Mouse (Mus musculus): ENCODE data around the gene Asap2. TPM values are rescaled to one million over a fixed set of nuclear protein-coding genes. Genes with fewer than 3 reads are reported as not detected.
A peak's percentile ranks its signal among the peaks of the same experiment; 100 is the strongest.

Asap2 gene
- total RNA-seq, 2 experiments from 2014 or later, result 37.6 to 40.3 TPM

GRCm38 (mm10) chr12:21191546-21191945, 201.3 kb downstream of the Asap2 start:
- intact Hi-C loops (cut with DNase I), result no loop called here
- no peak for DNase-seq (ENCODE audit: extremely low spot score in 1 of 2, low spot score in 2 of 2)

GRCm38 (mm10) chr12:21195497-21195896, 205.2 kb downstream of the Asap2 start:
- intact Hi-C loops (cut with DNase I), result no loop called here
- no peak for DNase-seq (ENCODE audit: extremely low spot score in 1 of 2, low spot score in 2 of 2)

GRCm38 (mm10) chr12:21196420-21196819, 206.2 kb downstream of the Asap2 start:
- DNase-seq (ENCODE audit: extremely low spot score in 1 of 2, low spot score in 2 of 2), result no peak
- intact Hi-C loops (cut with DNase I), result no loop called here

DNA sequence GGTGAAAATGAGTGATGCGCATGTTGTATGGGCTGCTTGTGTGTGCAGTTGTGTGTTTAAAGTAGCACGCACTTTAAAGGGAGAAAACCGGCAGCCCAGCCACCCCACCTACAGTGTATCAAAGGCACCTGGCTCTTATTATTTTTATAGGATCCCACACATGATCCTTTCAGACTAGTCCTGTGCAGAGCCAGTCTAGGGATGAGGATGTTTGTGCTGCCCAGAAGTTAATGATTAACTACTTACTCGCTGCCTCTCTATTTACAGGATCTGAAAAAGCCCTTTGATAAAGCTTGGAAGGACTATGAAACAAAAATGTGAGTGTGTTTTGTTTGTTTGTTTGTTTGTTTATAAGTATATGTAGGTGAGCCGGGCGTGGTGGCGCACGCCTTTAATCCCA, 210.4 kb downstream of the Asap2 start:
- intact Hi-C loops (cut with DNase I), result no loop called here
- no peak for DNase-seq (ENCODE audit: extremely low spot score in 1 of 2, low spot score in 2 of 2)

DNA sequence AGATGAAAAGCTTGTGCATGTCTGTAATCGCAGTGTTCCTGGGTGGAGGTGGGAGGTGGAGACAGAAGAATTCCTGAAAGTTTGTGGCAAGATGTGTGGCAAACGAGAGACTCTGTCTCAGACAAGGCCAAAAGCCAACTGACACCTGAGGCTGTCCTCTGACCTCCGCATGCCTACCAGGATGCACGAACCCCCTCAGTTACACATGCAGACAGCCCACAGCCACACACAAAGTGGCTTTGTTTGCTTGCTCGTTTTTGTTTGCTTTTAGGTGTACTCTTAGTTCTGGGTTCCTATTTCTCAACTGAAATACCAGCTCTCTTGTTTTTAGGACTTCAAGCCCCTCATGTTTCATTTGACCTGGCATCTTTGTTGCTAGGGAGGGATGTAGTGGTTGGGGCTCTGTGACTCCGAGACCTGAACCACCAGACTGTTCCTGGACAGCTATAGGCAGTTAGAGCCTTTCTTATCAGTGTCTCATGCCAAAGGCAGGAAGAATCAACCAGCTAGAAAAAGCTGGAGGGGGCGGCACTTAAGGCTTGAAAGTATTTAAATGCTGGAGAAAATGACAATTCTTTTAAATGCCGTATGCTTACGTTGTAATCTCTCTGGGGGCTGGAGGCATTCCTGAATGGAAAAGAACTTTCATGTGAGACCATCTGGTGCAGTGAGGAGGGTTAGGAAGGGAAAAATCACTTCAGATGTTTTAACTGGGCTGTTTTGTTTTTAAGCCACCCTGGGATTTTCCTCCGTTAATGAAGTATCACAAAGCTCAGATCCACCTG, 211.4 kb downstream of the Asap2 start:
- DNase-seq (ENCODE audit: extremely low spot score in 1 of 2, low spot score in 2 of 2), result no peak
- intact Hi-C loops (cut with DNase I), result no loop called here

DNA sequence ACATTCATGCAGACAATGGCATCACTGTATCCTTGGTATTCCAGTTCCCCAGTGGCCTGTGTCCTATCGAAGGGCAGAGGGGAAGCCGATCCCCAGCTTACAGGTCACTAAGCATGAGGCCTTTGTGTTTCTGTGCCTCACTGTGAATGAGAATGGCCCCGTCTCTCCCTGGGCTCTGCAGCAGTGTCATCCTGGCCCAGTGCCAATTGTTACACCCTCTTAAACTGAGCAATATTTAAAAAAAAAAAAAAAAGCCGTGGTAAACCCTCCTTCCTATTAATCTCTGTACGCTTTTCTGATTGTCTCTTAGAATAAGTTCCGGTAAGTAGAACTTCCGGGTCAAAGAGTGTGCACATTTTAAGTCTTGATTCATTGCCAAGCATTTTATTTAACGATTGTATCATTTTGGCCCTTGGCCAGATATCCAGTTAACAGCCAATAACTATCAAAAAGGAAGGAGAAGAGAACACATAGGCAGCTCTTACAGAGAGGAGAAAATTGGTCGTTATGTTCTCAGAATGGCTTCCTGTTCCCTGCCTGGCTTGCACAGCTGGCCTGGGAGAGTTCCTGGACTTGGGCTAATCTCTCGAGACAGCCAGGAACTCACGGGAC, 214.5 kb downstream of the Asap2 start:
- DNase-seq (ENCODE audit: extremely low spot score in 1 of 2, low spot score in 2 of 2), result peak in 1 of 2 experiments; percentile 63
- intact Hi-C loops (cut with DNase I), result loop anchor here (1.0 to 5.0 kb wide), 2 partner anchors 43 to 93 kb away; no protein-coding TSS in a partner anchor

DNA sequence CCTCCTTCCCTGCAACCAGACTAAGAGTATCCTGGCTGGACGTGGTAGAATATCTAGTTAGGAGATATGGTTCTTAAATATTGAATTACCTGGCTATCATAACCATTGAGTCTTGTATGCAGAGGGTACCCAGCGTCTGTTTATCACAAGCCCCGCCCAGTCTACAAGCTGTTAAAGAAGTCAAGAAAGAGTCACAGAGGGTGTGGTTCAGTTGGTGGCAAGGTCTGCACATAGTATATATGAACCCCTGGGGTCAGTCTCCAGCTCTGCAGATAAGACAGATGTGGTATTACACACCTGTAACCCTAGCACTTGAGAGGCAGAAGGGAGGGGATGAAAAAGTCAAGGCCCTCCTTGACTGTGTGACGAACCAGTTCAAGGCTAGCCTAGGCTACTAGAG, 215.5 kb downstream of the Asap2 start:
- intact Hi-C loops (cut with DNase I), result loop anchor here (5.0 kb wide), 1 partner anchor 43 kb away; no protein-coding TSS in a partner anchor
- no peak for DNase-seq (ENCODE audit: extremely low spot score in 1 of 2, low spot score in 2 of 2)

GRCm38 (mm10) chr12:21207422-21207821, 217.2 kb downstream of the Asap2 start:
- intact Hi-C loops (cut with DNase I), result loop anchor here (5.0 kb wide), 1 partner anchor 45 kb away; no protein-coding TSS in a partner anchor
- no peak for DNase-seq (ENCODE audit: extremely low spot score in 1 of 2, low spot score in 2 of 2)

DNA sequence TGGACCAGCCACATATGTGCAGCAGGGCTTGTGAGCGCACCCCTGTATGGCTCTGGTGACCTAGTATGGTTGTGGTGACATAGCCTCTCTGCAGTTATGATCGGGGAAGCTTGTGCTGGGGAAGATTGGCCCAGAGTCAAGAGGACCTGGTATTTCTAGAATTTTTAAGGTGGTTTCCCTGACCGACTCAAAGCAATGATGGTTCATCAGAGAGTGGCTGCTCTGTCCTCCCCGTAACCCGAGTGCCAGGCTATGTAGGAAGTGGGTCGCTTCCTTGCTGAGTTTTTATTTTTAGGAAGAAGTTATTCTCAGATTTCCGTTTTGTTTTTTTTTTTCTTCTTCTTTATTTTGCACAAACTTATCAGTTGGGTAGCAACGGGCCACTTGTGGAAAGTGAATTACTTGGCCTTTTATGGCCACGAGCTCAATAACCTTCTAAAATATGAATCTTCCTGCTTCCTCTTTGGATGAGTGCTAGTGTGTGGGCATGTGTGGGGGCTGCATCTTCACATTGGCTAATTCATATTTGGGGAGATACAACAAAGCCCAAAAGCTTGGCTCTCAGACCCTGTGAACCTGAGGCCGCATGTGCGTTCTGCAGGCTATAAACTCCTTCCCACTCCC, 218.0 kb downstream of the Asap2 start:
- DNase-seq (ENCODE audit: extremely low spot score in 1 of 2, low spot score in 2 of 2), result no peak
- intact Hi-C loops (cut with DNase I), result loop anchor here (5.0 kb wide), 1 partner anchor 46 kb away; no protein-coding TSS in a partner anchor

DNA sequence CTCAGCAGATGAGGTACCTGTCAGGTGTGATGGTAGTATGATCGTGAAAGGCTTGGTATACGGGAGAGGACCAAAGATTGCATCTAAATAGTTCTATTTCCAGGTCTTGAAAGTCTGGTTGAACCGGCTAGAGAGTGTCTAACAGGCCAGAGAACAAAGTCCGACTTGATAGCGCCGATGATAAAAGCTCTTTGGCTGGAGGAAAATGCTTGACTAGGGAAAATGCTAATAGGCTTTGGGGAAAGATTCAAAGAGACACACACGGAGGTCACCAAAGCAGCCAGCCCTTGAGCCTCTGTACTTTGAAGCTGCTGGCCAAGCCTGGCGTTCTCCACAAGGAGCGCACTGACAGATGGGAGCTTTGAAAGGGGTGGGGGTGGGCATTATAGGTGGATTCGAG, 219.0 kb downstream of the Asap2 start:
- intact Hi-C loops (cut with DNase I), result loop anchor here (5.0 kb wide), 1 partner anchor 47 kb away; no protein-coding TSS in a partner anchor
- no peak for DNase-seq (ENCODE audit: extremely low spot score in 1 of 2, low spot score in 2 of 2)

DNA sequence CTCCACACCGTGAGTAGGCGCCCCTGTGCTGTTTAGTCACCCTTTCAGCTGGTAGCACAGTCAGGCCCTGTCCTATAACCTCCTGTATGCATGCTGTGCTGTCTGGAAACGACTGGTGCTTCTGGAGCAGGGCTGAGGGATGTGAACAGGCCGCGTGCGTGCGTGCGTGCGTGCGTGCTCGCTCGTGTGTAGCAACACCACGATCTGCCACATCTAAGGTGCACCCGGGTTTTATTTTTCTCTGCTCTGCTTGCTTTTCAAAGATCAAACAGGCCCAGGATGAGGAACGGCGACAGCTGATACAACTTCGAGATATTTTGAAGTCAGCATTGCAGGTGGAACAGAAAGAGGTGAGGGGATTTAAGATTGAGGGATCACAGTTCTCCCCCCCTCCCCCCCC, 222.6 kb downstream of the Asap2 start:
- intact Hi-C loops (cut with DNase I), result no loop called here

DNA sequence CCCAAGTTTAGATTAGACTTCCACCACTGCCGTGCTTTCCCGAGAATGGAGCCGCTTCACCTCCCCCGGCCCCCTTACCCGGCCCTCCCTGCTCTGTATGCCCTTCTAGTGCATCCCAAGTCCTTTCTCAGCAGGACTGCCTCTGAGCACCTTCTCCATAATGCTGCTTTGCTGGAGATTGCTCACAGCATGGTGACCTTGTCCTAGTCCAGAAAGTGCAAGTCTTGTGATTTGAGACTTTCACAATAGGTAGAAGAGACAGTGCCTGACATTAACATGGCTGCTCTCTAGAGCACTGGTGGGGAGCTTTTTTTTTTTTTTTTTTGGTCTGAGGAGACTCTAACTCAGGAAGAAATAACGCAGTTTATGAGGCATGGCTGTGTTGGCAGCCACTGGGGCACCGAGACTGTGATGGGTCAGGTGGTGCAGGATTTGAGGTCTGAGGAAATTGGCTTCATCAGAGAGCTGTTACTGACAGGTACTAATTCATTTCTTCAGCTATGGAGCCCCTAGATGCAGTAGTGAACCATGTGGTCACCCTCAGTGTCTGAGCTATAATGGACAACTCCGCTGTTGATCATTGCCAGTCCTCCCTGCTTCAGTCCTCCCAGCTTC, 224.4 kb downstream of the Asap2 start:
- intact Hi-C loops (cut with DNase I), result no loop called here

More for the DNA sequence above, 222.6 kb downstream of the Asap2 start:
- no peak for DNase-seq (ENCODE audit: extremely low spot score in 1 of 2, low spot score in 2 of 2)

GRCm38 (mm10) chr12:21217776-21218444, 227.7 kb downstream of the Asap2 start:
- intact Hi-C loops (cut with DNase I), result no loop called here
- DNase-seq (ENCODE audit: extremely low spot score in 1 of 2, low spot score in 2 of 2), result no peak

More for the DNA sequence above, 224.4 kb downstream of the Asap2 start:
- DNase-seq (ENCODE audit: extremely low spot score in 1 of 2, low spot score in 2 of 2), result no peak

GRCm38 (mm10) chr12:21220596-21220995, 230.3 kb downstream of the Asap2 start:
- intact Hi-C loops (cut with DNase I), result no loop called here
- no peak for DNase-seq (ENCODE audit: extremely low spot score in 1 of 2, low spot score in 2 of 2)

DNA sequence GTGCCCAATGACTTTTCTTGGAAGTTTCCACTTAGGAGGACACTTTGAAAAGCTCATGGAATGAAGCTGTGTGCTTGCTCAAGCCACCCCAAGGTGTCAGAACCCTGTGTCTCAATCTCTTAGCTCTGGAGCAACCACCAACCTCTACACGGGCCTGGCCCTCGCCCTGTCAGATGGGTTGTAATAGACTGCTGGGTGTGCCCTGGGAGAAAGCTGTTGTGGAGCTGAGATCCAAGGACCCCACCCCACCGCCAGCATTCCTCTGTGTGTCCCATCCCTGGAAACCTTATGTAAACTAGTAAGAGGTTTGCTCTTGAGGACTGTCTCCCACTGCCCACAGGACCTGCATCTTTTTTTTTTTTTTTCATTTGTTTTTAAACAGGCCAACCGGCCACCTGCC, 233.7 kb downstream of the Asap2 start:
- DNase-seq (ENCODE audit: extremely low spot score in 1 of 2, low spot score in 2 of 2), result no peak
- intact Hi-C loops (cut with DNase I), result no loop called here

GRCm38 (mm10) chr12:21225358-21225757, 235.1 kb downstream of the Asap2 start:
- DNase-seq (ENCODE audit: extremely low spot score in 1 of 2, low spot score in 2 of 2), result no peak
- intact Hi-C loops (cut with DNase I), result loop anchor here (5.0 kb wide), 1 partner anchor 113 kb away; no protein-coding TSS in a partner anchor

DNA sequence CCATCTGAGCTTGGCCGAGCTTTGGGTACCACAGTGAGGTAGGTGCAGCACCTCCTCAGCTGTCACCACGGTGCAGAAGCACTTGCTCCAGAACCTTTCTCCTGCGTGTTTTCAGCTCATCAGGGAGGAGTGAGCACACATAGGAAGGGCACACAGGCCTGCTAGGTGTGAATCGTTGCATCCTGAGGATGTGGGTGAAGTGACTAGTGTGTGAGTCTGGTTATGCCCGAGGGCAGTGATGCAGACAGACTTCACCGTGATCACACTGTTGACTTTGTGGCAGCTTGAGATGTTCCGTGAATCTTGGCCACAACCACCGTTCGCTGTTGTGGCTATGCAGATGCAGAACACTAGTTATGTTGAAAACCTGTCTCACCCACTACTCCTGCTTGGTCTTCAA, 236.1 kb downstream of the Asap2 start:
- intact Hi-C loops (cut with DNase I), result loop anchor here (5.0 kb wide), 1 partner anchor 114 kb away; no protein-coding TSS in a partner anchor
- DNase-seq (ENCODE audit: extremely low spot score in 1 of 2, low spot score in 2 of 2), result no peak

Measured in left cerebral cortex, postnatal 10 days (tissue).